Mouse (Mus musculus): Measurements from ENCODE around the gene Mad1l1. TPM values are rescaled to one million over a fixed set of nuclear protein-coding genes. Genes with fewer than 3 reads are reported as not detected.

The Mad1l1 gene
- polyA plus RNA-seq, 1 experiment, result 51.5 TPM

GRCm38 (mm10) chr5:140201566-140201965 lies 119.8 kb downstream of the Mad1l1 start:
- Histone ChIP-seq H3K36me3 (ENCODE audit: control insufficient read depth, insufficient read depth) (no peaks in the 10 kb centered on the region), H3ac (ENCODE audit: control insufficient read depth, insufficient read length, low read depth) (no peak overlapping the region), H3K79me3 (ENCODE audit: low read depth) (peaks cover 2% of the 10 kb centered on the region), H3K79me2 (ENCODE audit: control insufficient read depth, insufficient read depth) (no peaks in the 10 kb centered on the region), H3K27me3 (ENCODE audit: control insufficient read depth, insufficient read depth, insufficient read length) (no peaks in the 10 kb centered on the region), H3K4me3 (ENCODE audit: insufficient read depth, poor library complexity, severe bottlenecking) (no peak overlapping the region)
- TF ChIP-seq MAX (IDR thresholded peaks at IDR 0.05), result no peak
- TF ChIP-seq MYOG (IDR thresholded peaks at IDR 0.05; ENCODE audit: control insufficient read depth, extremely low read depth, insufficient read length), result no peak
- peak; percentile 25 for TF ChIP-seq MYOD1 (IDR thresholded peaks at IDR 0.05; ENCODE audit: control insufficient read depth, insufficient read length, low read depth)

DNA sequence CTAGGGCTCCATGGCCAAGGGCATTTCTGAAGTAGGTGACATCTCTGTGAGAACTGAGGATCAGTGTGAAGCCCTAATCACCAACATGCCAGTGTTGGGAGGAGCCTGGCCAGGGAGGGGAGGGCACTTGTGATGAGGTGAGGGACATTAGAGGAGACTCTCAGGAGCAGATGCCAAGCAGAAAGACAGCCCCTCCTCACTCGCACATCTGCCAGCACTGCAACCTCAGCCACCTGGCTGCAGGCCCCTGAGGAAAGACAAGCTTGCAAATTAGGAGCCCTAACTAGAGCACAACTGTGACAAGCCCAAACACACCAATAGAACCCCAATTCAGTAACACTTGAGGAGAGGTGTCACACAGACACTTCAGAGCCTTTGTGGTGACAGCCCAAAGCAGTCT lies 120.2 kb downstream of the Mad1l1 start:
- H3K79me3 ChIP-seq (ENCODE audit: low read depth), result peaks cover 2% of the 10 kb centered on the region
- no peaks in the 10 kb centered on the region for H3K36me3 ChIP-seq (ENCODE audit: control insufficient read depth, insufficient read depth)
- TF ChIP-seq MYOD1 (IDR thresholded peaks at IDR 0.05; ENCODE audit: control insufficient read depth, insufficient read length, low read depth) (no peak), FOSL1 (IDR thresholded peaks at IDR 0.05; ENCODE audit: insufficient read depth, low read length, poor library complexity, severe bottlenecking) (no peak), CTCF (IDR thresholded peaks at IDR 0.05; ENCODE audit: control insufficient read depth, insufficient read depth, insufficient read length) (no peak), CEBPB (IDR thresholded peaks at IDR 0.05; ENCODE audit: low read depth) (no peak), USF1 (IDR thresholded peaks at IDR 0.05; ENCODE audit: low read depth) (no peak), MYOG (IDR thresholded peaks at IDR 0.05; ENCODE audit: control insufficient read depth, extremely low read depth, insufficient read length) (no peak), MAX (IDR thresholded peaks at IDR 0.05) (no peak)
- no peak overlapping the region for H3ac ChIP-seq (ENCODE audit: control insufficient read depth, insufficient read length, low read depth)
- no peaks in the 10 kb centered on the region for H3K27me3 ChIP-seq (ENCODE audit: control insufficient read depth, insufficient read depth, insufficient read length)
- H3K79me2 ChIP-seq (ENCODE audit: control insufficient read depth, insufficient read depth), result no peaks in the 10 kb centered on the region
- no peak overlapping the region for H3K4me3 ChIP-seq (ENCODE audit: insufficient read depth, poor library complexity, severe bottlenecking)

- Histone ChIP-seq H3K79me2 (ENCODE audit: control insufficient read depth, insufficient read depth) (no peaks in the 10 kb centered on the region), H3K4me3 (ENCODE audit: insufficient read depth, poor library complexity, severe bottlenecking) (no peak overlapping the region), H3K36me3 (ENCODE audit: control insufficient read depth, insufficient read depth) (peaks cover 5% of the 10 kb centered on the region), H3K27me3 (ENCODE audit: control insufficient read depth, insufficient read depth, insufficient read length) (no peaks in the 10 kb centered on the region), H3K79me3 (ENCODE audit: low read depth) (no peaks in the 10 kb centered on the region), H3ac (ENCODE audit: control insufficient read depth, insufficient read length, low read depth) (no peak overlapping the region)
- no peak for TF ChIP-seq MYOG (IDR thresholded peaks at IDR 0.05; ENCODE audit: control insufficient read depth, extremely low read depth, insufficient read length)
- TF ChIP-seq CTCF (IDR thresholded peaks at IDR 0.05; ENCODE audit: control insufficient read depth, insufficient read depth, insufficient read length), result peak; percentile 35
Measured at GRCm38 (mm10) chr5:140197705-140198104, 123.6 kb downstream of the Mad1l1 start.

DNA sequence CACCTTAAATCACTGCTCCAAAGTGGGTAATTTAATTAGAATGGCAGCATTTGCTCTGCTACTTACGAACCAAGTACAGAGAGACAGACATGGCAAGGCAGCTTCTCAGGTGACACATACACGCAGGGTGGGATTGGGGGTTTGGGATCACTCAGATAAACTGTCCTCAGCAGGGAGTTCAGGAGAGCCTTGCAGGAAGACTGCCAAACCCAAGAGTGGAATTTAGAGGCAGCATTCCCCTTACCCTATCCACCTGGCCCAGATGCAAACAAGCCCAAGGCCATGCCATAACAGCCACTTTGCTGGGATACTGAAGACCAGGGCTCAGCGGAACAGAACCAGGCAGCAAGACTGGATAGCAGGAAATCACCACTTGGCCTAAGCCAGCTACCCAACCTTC lies 124.9 kb downstream of the Mad1l1 start:
- no peaks in the 10 kb centered on the region for H3K79me3 ChIP-seq (ENCODE audit: low read depth)
- H3ac ChIP-seq (ENCODE audit: control insufficient read depth, insufficient read length, low read depth), result no peak overlapping the region
- no peak overlapping the region for H3K4me3 ChIP-seq (ENCODE audit: insufficient read depth, poor library complexity, severe bottlenecking)
- H3K27me3 ChIP-seq (ENCODE audit: control insufficient read depth, insufficient read depth, insufficient read length), result no peaks in the 10 kb centered on the region
- H3K36me3 ChIP-seq (ENCODE audit: control insufficient read depth, insufficient read depth), result peaks cover 10% of the 10 kb centered on the region
- no peaks in the 10 kb centered on the region for H3K79me2 ChIP-seq (ENCODE audit: control insufficient read depth, insufficient read depth)
- no peak for TF ChIP-seq CTCF (IDR thresholded peaks at IDR 0.05; ENCODE audit: control insufficient read depth, insufficient read depth, insufficient read length)
- no peak for TF ChIP-seq MYOD1 (IDR thresholded peaks at IDR 0.05; ENCODE audit: control insufficient read depth, insufficient read length, low read depth)
- no peak for TF ChIP-seq FOSL1 (IDR thresholded peaks at IDR 0.05; ENCODE audit: insufficient read depth, low read length, poor library complexity, severe bottlenecking)
- no peak for TF ChIP-seq MYOG (IDR thresholded peaks at IDR 0.05; ENCODE audit: control insufficient read depth, extremely low read depth, insufficient read length)
- no peak for TF ChIP-seq USF1 (IDR thresholded peaks at IDR 0.05; ENCODE audit: low read depth)
- no peak for TF ChIP-seq CEBPB (IDR thresholded peaks at IDR 0.05; ENCODE audit: low read depth)
- no peak for TF ChIP-seq MAX (IDR thresholded peaks at IDR 0.05)

GRCm38 (mm10) chr5:140194173-140194572 lies 127.2 kb downstream of the Mad1l1 start:
- Histone ChIP-seq H3K4me3 (ENCODE audit: insufficient read depth, poor library complexity, severe bottlenecking) (no peak overlapping the region), H3K79me3 (ENCODE audit: low read depth) (no peaks in the 10 kb centered on the region), H3K36me3 (ENCODE audit: control insufficient read depth, insufficient read depth) (peaks cover 10% of the 10 kb centered on the region), H3K79me2 (ENCODE audit: control insufficient read depth, insufficient read depth) (no peaks in the 10 kb centered on the region), H3K27me3 (ENCODE audit: control insufficient read depth, insufficient read depth, insufficient read length) (no peaks in the 10 kb centered on the region), H3ac (ENCODE audit: control insufficient read depth, insufficient read length, low read depth) (no peak overlapping the region)
- TF ChIP-seq CTCF (IDR thresholded peaks at IDR 0.05; ENCODE audit: control insufficient read depth, insufficient read depth, insufficient read length), result no peak
- TF ChIP-seq FOSL1 (IDR thresholded peaks at IDR 0.05; ENCODE audit: insufficient read depth, low read length, poor library complexity, severe bottlenecking), result no peak
- peak; percentile 71 for TF ChIP-seq MYOD1 (IDR thresholded peaks at IDR 0.05; ENCODE audit: control insufficient read depth, insufficient read length, low read depth)
- TF ChIP-seq USF1 (IDR thresholded peaks at IDR 0.05; ENCODE audit: low read depth), result peak; percentile 15
- TF ChIP-seq MAX (IDR thresholded peaks at IDR 0.05), result peak; percentile 12
- no peak for TF ChIP-seq MYOG (IDR thresholded peaks at IDR 0.05; ENCODE audit: control insufficient read depth, extremely low read depth, insufficient read length)
- TF ChIP-seq CEBPB (IDR thresholded peaks at IDR 0.05; ENCODE audit: low read depth), result no peak

- peaks cover 2% of the 10 kb centered on the region for H3K79me3 ChIP-seq (ENCODE audit: low read depth)
- H3K4me3 ChIP-seq (ENCODE audit: insufficient read depth, poor library complexity, severe bottlenecking), result no peak overlapping the region
- no peak overlapping the region for H3ac ChIP-seq (ENCODE audit: control insufficient read depth, insufficient read length, low read depth)
- H3K36me3 ChIP-seq (ENCODE audit: control insufficient read depth, insufficient read depth), result peaks cover 10% of the 10 kb centered on the region
- TF ChIP-seq USF1 (IDR thresholded peaks at IDR 0.05; ENCODE audit: low read depth), result no peak
- TF ChIP-seq MAX (IDR thresholded peaks at IDR 0.05), result no peak
- no peak for TF ChIP-seq MYOG (IDR thresholded peaks at IDR 0.05; ENCODE audit: control insufficient read depth, extremely low read depth, insufficient read length)
- TF ChIP-seq CTCF (IDR thresholded peaks at IDR 0.05; ENCODE audit: control insufficient read depth, insufficient read depth, insufficient read length), result no peak
- TF ChIP-seq MYOD1 (IDR thresholded peaks at IDR 0.05; ENCODE audit: control insufficient read depth, insufficient read length, low read depth), result no peak
- no peak for TF ChIP-seq FOSL1 (IDR thresholded peaks at IDR 0.05; ENCODE audit: insufficient read depth, low read length, poor library complexity, severe bottlenecking)
- TF ChIP-seq CEBPB (IDR thresholded peaks at IDR 0.05; ENCODE audit: low read depth), result no peak
- no peaks in the 10 kb centered on the region for H3K27me3 ChIP-seq (ENCODE audit: control insufficient read depth, insufficient read depth, insufficient read length)
- no peaks in the 10 kb centered on the region for H3K79me2 ChIP-seq (ENCODE audit: control insufficient read depth, insufficient read depth)
Measured at GRCm38 (mm10) chr5:140191539-140191938, 129.8 kb downstream of the Mad1l1 start.

Measured in C2C12 (cell line).